Mouse (Mus musculus) adrenal gland (tissue): ENCODE measurements at regions not wholly inside any gene's neighbourhood (a gene's known extent, or its start where the extent isn't known, plus 50 kb on each side); places are given as distances from the start of the nearest gene placed in this dataset.

Source experiments
- intact Hi-C: fragments of 180-260 bp; cut with DNase I; formaldehyde crosslinking; loops from one replicate; pipeline ENCODE4 v1.15.1; 2025

DNA sequence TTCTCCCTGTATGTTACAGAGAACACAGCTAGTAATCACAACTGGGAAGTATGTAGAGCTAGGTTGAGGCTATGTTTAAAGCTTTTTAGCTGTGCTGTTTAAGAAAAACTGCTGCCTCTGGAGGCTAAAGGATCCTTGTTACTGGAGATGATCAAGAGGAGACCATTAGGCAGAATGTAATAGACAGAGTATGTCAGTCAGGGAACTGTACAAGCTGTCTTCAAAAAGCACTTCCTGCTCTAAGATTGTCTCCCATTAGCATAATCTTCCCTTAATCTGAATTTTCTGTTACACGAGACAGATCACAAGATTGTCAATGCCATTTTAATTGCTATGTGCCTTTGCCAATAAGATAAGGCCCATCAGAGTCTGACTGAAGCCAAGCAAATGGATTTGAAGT lies 170.7 kb downstream of the Fam49a start:
- intact Hi-C loops, result no loop called here
